Mouse (Mus musculus): ENCODE data around the gene Cant1.

DNA sequence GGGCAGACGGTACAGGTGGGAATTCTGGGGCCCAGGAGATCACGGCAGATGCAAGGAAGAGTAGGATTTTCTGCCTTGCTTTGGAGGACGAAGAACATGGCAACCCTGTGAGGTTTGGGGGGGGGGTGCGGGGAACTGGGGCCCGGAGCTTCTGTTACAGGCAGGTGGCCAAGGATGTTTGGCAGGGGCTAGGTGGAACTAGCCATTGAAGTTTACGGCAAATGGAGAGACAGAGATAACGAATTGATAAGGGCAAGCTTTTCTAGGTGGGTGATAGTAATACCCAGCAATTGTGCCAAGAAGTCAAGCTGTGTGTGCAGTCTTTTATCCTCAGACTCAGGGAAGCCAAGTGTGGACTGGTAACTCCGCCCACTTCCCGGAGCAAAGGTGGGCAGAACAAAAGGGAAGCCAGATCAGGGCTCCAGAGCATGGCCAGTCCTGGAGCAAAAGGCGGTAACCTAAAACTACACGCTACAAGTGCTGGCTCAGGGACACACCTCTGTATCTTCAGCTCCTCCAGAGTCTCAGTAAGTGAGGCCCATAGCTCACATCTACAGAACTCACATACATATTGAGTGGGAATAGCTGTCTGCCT, 48.7 kb upstream of the Cant1 start:
- TF ChIP-seq CTCF (IDR thresholded peaks at IDR 0.05; ENCODE audit: insufficient read depth, low read length) (no peak), POLR2A (IDR thresholded peaks at IDR 0.05; ENCODE audit: borderline replicate concordance, extremely low read depth, low read depth, low read length) (no peak)
